Mouse (Mus musculus) ovary, adult 10 weeks (tissue): ENCODE data around the gene Olfr164. TPM values are rescaled to one million over a fixed set of nuclear protein-coding genes. Genes with fewer than 3 reads are reported as not detected.

ENCODE experiments used
- polyA plus RNA-seq: library from polyadenylated mRNA; stranded (reverse); fragments of 350-450 nt; fragmentation: Illumina TruSeq; extraction: RNeasy Lipid Tissue Mini Kit (QIAGEN cat#74804); gene quantifications from one replicate; pipeline ENCODE4 v1.2.3, GENCODE M21; 2014

The Olfr164 gene
- not detected for polyA plus RNA-seq

DNA sequence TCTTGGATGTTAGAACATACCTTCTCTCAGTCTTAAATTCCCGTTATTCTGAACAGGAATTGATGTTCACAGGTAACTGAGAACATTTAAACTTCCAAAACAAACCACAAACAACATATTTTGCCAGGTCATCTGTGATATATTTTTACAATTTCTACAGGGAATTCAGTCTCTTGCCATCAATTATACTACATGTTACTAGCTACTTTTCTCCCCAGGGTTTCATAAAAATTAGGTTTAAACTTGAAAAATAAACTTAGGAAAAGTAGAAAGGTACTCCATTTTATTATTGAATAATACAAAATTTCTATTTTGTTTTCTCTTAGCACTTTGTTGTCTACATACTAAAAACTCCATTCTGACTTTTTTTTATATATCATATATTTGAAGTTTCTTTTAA is at the start of gene Olfr164:
TSS of gene Olfr164 (minus strand) at position 101 of the 400 bp plus-strand sequence.

Other genes starting within 250 kb of the Olfr164 start
- gene Olfr165, start 109.1 kb upstream of the Olfr164 start, polyA plus RNA-seq = not detected
- not detected for gene Olfr166, start 169.6 kb upstream of the Olfr164 start, polyA plus RNA-seq
- gene Olfr167, start 208.2 kb upstream of the Olfr164 start, polyA plus RNA-seq = not detected
- not detected for gene Olfr168, start 221.5 kb upstream of the Olfr164 start, polyA plus RNA-seq